Mouse (Mus musculus) embryonic facial prominence, embryonic 15.5 days (tissue): Measurements from ENCODE around the gene Tnni3. TPM values are rescaled to one million over a fixed set of nuclear protein-coding genes. Genes with fewer than 3 reads are reported as not detected.

Experiments
- ATAC-seq: fragments of 200-750 bp; cut with Nextera tagmentation; 2 replicates; pipeline ENCODE4 v1.8.0; 2017; ENCODE audit warnings: low read depth, moderate TSS enrichment; ENCODE audit not compliant: insufficient number of reproducible peaks, low FRiP score, low TSS enrichment
- H3K27ac ChIP-seq: fragments of 300-500 bp; sonication (generic); replicated peaks from 2 replicates; pipeline ENCODE4 v1.5.1; 2015; ENCODE audit warnings: mild to moderate bottlenecking, inconsistent platforms
- H3K27me3 ChIP-seq: fragments of 300-500 bp; sonication (generic); 2 replicates; pipeline ENCODE4 v1.6.1; 2015; ENCODE audit warnings: inconsistent platforms
- H3K36me3 ChIP-seq: fragments of 300-500 bp; sonication (generic); 2 replicates; pipeline ENCODE4 v1.6.1; 2015; ENCODE audit warnings: mild to moderate bottlenecking, inconsistent platforms
- H3K4me1 ChIP-seq: fragments of 300-500 bp; sonication (generic); 2 replicates; pipeline ENCODE4 v1.6.1; 2015; ENCODE audit warnings: inconsistent platforms
- H3K4me2 ChIP-seq: fragments of 300-500 bp; sonication (generic); replicated peaks from 2 replicates; pipeline ENCODE4 v1.6.1; 2015; ENCODE audit warnings: mild to moderate bottlenecking, inconsistent platforms
- H3K4me3 ChIP-seq: fragments of 300-500 bp; sonication (generic); replicated peaks from 2 replicates; pipeline ENCODE4 v1.5.1; 2015; ENCODE audit warnings: mild to moderate bottlenecking, inconsistent platforms
- H3K9ac ChIP-seq: fragments of 300-500 bp; sonication (generic); 2 replicates; pipeline ENCODE4 v1.6.1; 2015; ENCODE audit warnings: inconsistent platforms
- H3K9me3 ChIP-seq: fragments of 300-500 bp; sonication (generic); replicated peaks from 2 replicates; pipeline ENCODE4 v1.6.1; 2016; ENCODE audit warnings: inconsistent platforms
- WGBS: fragments of 180-500 bp; shearing (Covaris S2); methylation state at CpG from one replicate; pipeline ENCODE4 v1.1.7; 2015; 5-methylcytosine and 5-hydroxymethylcytosine counted together
- polyA plus RNA-seq: library from polyadenylated mRNA; unstranded; fragments of >200 nt; fragmentation: Nextera tagmentation; extraction: Ambion mirVana; gene quantifications from 2 replicates; pipeline ENCODE4 v1.2.1, GENCODE M21; 2015

Gene Tnni3
- polyA plus RNA-seq, 1 experiment from 2014 or later = 5.9 TPM

DNA sequence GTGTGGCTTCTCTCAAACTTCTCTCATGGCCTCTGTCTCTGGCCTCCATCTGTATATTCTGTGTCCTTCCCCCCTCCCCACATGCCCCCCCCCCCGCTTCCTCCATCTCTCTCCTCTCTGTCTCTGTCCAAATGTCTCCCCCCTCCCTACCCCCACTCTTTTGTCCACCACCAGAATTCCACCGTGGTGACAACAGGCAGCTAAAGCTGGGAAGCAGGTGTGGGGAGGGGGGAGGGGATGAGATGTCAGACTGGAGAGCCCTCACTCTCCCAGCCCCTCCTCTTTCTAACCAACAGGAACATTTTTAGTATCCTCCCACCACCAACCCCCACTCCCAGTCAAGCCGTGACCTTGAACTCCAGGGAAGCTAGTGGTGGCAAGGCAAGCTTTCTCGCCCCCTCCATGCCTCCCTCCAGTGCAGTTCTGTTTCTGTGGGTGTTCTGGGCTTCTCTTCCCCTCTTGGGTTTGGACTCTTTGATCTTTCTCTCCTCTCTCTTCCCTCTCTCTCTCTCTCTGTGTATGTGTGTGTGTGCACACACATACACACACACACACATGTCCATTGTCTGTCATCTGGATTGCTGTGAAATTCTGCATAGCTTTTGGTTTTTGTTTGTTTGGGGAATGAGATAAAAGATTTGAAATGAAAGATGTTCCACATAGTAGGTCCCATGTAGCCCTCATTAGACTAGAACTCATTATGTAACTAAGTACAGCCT is 7.5 kb downstream of the Tnni3 start, which contains the start of gene Tnnt1:
Tnnt1 (minus strand) TSS at position 51 of the 719 bp plus-strand sequence.
- H3K4me3 ChIP-seq = peak within 1 kb of the TSS; percentile 12; the same call in 1 of the 2 replicates
- H3K9me3 ChIP-seq = no peaks in the 10 kb centered on the region
- 0 out of 2 replicates have a peak within 1 kb of the TSS, but pooled peaks have one; percentile 51 for H3K27ac ChIP-seq
- H3K9ac ChIP-seq = no peak within 1 kb of the TSS
- 17% methylated on average over 3 of the region's 4 CpGs for WGBS
- H3K4me2 ChIP-seq = no peak within 1 kb of the TSS
- peaks cover 20% of the 10 kb centered on the region for H3K4me1 ChIP-seq
- no peaks in the 10 kb centered on the region for H3K36me3 ChIP-seq
- no peaks in the 10 kb centered on the region for H3K27me3 ChIP-seq
- 0 out of 2 replicates have a peak, but pooled peaks have one; percentile 15 for ATAC-seq

DNA sequence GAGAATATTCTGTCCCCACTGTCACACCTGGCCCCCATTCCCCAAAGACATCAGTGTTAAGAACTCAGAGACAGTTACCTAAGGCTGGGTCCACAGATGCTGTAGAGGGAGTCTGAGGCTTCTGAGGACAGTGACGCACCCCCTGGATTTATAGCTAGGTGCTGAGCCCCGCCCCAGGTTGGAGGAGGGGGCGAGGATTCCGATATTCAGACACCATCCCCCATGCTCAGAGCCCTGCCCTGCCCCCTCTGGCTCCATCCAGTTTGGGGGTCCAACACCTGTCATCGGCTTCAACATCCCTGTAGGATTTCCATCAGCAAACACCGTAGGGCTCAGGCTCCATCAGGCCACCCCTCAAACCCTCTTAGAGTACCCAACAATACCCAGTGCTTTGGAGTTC is 8.2 kb downstream of the Tnni3 start:
- Histone ChIP-seq H3K4me3 (peak overlapping the region; percentile 12; the same call in 1 of the 2 replicates), H3K27me3 (no peaks in the 10 kb centered on the region), H3K9me3 (no peaks in the 10 kb centered on the region), H3K36me3 (no peaks in the 10 kb centered on the region), H3K4me1 (peaks cover 14% of the 10 kb centered on the region), H3K27ac (0 out of 2 replicates have a peak overlapping the region, but pooled peaks have one; percentile 23), H3K4me2 (no peak overlapping the region), H3K9ac (no peak overlapping the region)
- peak; percentile 29; the same call in 1 of the 2 replicates for ATAC-seq
- WGBS = 48% methylated on average over 6 of the region's 6 CpGs

GRCm38 (mm10) chr7:4513829-4514712 is 10.0 kb downstream of the Tnni3 start:
- H3K27ac ChIP-seq = peak overlapping the region; percentile 61
- peaks cover 18% of the 10 kb centered on the region for H3K4me1 ChIP-seq
- no peaks in the 10 kb centered on the region for H3K36me3 ChIP-seq
- peak overlapping the region; percentile 21 for H3K4me3 ChIP-seq
- H3K9ac ChIP-seq = no peak overlapping the region
- 43% methylated on average over 6 of the region's 6 CpGs for WGBS
- peak overlapping the region; percentile 8; the same call in 1 of the 2 replicates for H3K4me2 ChIP-seq
- H3K27me3 ChIP-seq = no peaks in the 10 kb centered on the region
- H3K9me3 ChIP-seq = no peaks in the 10 kb centered on the region
- ATAC-seq = 0 out of 2 replicates have a peak, but pooled peaks have one; percentile 27

GRCm38 (mm10) chr7:4513236-4513635 is 10.8 kb downstream of the Tnni3 start:
- H3K36me3 ChIP-seq = no peaks in the 10 kb centered on the region
- no peaks in the 10 kb centered on the region for H3K9me3 ChIP-seq
- H3K27me3 ChIP-seq = no peaks in the 10 kb centered on the region
- peaks cover 18% of the 10 kb centered on the region for H3K4me1 ChIP-seq
- no peak for ATAC-seq
- 20% methylated on average over 13 of the region's 13 CpGs for WGBS
- H3K9ac ChIP-seq = no peak overlapping the region
- 0 out of 2 replicates have a peak overlapping the region, but pooled peaks have one; percentile 8 for H3K4me2 ChIP-seq
- peak overlapping the region; percentile 21 for H3K4me3 ChIP-seq
- H3K27ac ChIP-seq = no peak overlapping the region

DNA sequence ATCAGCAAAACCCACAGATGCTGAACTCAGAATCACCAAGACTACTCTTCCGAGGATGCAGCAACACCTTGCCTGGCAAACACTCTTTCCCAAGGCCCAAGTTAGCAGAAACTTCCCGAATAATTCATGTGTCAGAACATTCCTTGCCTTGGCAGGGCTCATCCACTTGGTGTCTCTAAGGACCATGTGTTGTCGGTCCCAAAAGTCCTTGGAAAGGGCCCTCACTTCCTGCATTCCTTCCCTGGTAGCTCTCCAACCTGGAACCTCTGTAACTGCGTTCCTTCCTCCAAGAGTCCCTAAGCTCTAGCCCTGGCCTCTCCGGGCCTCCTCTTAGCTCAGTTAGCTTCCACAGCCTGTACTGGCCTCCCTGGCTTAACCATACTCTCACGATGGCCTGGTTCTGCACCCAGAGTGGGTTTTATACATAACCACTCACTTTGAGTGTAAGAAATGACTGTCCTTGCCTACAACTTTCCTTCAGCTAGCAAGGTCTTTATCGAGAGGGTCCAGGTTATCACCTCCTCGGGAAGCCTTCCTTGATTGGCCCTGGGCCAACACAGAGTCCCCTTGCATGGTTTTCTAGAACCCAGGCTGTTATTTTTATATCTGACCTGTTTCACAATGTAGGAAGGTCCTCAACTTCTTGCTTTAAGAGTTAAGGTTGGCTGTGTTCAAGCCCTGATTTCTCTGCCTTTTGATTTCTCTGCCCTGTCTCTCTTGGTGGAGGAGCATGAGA is 12.4 kb downstream of the Tnni3 start:
- no peak overlapping the region for H3K4me3 ChIP-seq
- no peak for ATAC-seq
- H3K9ac ChIP-seq = no peak overlapping the region
- H3K9me3 ChIP-seq = no peaks in the 10 kb centered on the region
- no peak overlapping the region for H3K27ac ChIP-seq
- H3K4me2 ChIP-seq = no peak overlapping the region
- 68% methylated on average over 8 of the region's 8 CpGs for WGBS
- no peaks in the 10 kb centered on the region for H3K27me3 ChIP-seq
- no peaks in the 10 kb centered on the region for H3K36me3 ChIP-seq
- peaks cover 18% of the 10 kb centered on the region for H3K4me1 ChIP-seq

- H3K27ac ChIP-seq = peak overlapping the region; percentile 31; the same call in 1 of the 2 replicates
- H3K4me3 ChIP-seq = peak overlapping the region; percentile 18
- H3K4me2 ChIP-seq = peak overlapping the region; percentile 29; the same call in 1 of the 2 replicates
- H3K36me3 ChIP-seq = no peaks in the 10 kb centered on the region
- H3K9ac ChIP-seq = no peak overlapping the region
- 9% methylated on average over 24 of the region's 24 CpGs for WGBS
- peak; percentile 69 for ATAC-seq
- H3K27me3 ChIP-seq = no peaks in the 10 kb centered on the region
- H3K4me1 ChIP-seq = peaks cover 18% of the 10 kb centered on the region
- no peaks in the 10 kb centered on the region for H3K9me3 ChIP-seq
Observed at GRCm38 (mm10) chr7:4509863-4510608, 14.0 kb downstream of the Tnni3 start.

GRCm38 (mm10) chr7:4508739-4509116 is 15.3 kb downstream of the Tnni3 start:
- no peak for ATAC-seq
- Histone ChIP-seq H3K4me1 (peaks cover 15% of the 10 kb centered on the region), H3K4me2 (no peak overlapping the region), H3K27ac (no peak overlapping the region), H3K27me3 (no peaks in the 10 kb centered on the region), H3K9me3 (no peaks in the 10 kb centered on the region), H3K36me3 (no peaks in the 10 kb centered on the region), H3K9ac (no peak overlapping the region), H3K4me3 (no peak overlapping the region)
- WGBS = 83% methylated on average over 8 of the region's 8 CpGs

- Histone ChIP-seq H3K4me1 (peaks cover 10% of the 10 kb centered on the region), H3K36me3 (no peaks in the 10 kb centered on the region), H3K27me3 (no peaks in the 10 kb centered on the region), H3K9me3 (no peaks in the 10 kb centered on the region), H3K9ac (no peak overlapping the region), H3K4me2 (no peak overlapping the region), H3K27ac (no peak overlapping the region), H3K4me3 (no peak overlapping the region)
- ATAC-seq = no peak
- 75% methylated on average over 32 of the region's 32 CpGs for WGBS
Observed at GRCm38 (mm10) chr7:4508062-4508738, 15.8 kb downstream of the Tnni3 start.

GRCm38 (mm10) chr7:4507220-4507619 is 16.8 kb downstream of the Tnni3 start:
- Histone ChIP-seq H3K27me3 (no peaks in the 10 kb centered on the region), H3K9me3 (no peaks in the 10 kb centered on the region), H3K4me3 (no peak overlapping the region), H3K4me1 (peaks cover 12% of the 10 kb centered on the region), H3K27ac (no peak overlapping the region), H3K4me2 (no peak overlapping the region), H3K9ac (no peak overlapping the region), H3K36me3 (no peaks in the 10 kb centered on the region)
- no peak for ATAC-seq
- 41% methylated on average over 3 of the region's 4 CpGs for WGBS
